Mouse (Mus musculus) spleen, adult 18-20 months (tissue): ENCODE data around the gene Olfr569.

ENCODE experiments used
- DNase-seq, 2 experiments: peaks; one replicate each; pipeline ENCODE4 v3.0.0; 2022; ENCODE audit warnings: mixed read lengths in 2 of 2

Gene Olfr569

DNA sequence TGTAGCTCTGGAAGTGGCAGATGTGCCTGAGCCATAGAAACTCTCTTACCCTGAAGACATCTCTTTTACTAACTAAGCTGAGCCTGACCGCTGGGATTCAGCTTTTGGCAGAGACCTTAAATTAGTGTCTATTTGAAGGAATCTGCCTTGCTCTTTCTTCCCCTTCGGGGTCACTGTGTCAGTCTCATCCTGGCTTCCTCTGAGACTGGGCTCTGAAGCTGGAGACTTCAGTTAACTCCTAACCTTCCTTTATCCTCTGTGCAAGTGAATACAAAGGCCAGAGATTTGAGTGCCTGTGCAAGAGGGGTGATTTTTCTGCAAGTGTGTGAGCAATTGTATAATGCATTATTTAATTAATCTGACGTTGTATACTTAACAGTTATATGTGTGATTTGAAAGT lies at the start of gene Olfr569:
Gene Olfr569 (minus strand): TSS at position 101 of the 400 bp plus-strand sequence.
- DNase-seq, result no peak

DNA sequence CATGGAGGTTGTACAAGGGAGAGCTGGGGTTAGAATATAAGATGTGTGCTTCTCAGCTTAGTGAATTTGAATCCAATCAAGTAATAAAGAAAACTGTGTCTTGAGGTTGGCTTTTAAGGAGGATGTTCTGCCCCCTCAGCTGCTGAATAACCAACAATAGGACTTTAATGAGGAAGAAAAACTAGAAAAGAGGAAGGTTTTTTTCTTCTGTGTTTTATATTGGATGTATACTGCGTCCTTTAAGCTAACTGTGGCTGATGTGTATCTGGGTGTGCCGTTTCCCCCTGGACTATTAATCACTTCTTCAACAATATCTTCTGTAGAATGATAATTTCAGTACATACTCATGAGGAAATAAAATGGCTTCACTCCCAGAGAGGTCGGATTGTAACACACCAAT lies 36.4 kb upstream of the Olfr569 start:
- DNase-seq, result no peak

DNA sequence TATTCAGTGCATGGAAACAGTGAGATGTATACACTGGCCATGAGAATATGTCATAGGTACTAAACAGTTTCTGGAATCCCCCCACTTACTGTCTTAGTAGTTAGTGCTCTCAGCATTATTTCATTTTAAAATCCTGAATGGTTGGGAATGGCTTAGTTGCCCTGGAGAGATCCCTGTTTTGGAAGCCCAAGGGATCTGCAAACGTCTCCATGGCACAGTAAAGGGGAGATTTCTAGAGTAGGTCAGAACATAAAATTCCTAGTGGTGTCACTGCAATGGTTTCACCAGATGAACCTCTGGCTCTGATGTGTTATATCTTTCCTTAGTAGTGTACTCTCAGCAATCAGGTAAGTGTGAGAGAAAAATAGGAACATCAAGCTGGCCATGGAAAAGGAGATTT lies 33.4 kb upstream of the Olfr569 start, which contains the start of gene Olfr572:
Gene Olfr572 (plus strand): TSS at position 301 of the 400 bp plus-strand sequence.
- DNase-seq, result no peak

DNA sequence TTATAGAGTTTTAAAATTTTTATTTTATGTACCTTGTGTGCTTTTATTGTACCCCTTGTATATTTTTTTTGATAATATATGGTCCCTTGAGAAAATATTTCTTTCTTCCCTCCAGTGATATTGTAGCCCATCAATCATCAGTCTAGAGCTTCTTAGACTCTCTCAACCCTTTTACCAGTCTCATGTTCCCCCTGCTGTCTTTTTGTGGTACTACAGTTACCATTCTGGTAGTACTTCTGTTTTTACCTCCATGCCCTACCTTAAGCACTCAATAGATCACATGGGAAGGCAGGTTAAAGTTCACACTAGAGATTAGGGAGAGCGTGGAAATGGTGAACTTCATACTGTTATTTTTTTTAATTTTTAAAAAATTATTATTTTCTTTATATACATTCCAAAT lies 28.9 kb upstream of the Olfr569 start:
- no peak for DNase-seq

DNA sequence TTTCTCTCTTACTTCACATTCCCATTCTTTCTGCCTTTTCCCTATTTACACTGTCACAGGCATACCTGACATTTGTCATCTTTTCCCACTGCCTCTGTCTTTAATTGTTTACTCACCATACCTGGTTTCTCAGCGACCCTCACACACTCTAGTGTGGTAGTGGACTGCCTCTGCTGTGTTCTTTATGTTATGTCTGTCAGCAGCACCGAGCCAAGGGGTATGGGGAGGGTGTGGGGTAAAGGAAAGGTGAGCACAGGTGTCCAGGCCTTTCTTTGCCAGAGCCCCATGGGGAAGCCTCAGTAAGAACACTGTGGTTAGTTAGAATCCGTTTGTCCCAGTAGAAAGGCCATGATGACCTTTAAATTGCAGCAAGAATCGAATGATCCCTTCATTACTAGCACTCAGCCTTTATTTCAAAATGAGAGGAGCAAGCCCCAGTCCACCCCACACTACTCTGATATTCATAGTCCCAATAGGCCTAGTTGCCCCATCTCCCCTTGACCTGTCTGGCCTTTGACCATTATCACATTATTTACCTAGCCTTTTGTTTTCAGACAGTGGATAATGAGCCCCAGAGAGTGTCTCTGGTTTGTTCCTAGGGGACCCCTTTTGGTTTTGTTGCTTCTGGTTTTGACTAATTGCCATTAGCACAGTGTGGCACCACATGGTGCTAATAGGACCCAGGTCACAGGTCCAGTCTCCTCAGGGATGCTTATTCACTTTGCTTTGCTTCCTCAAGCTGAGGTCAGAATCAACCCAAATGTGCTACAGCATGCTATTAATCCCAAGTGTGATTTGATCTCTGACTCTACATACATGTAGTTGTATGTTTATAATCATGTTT lies 26.6 kb upstream of the Olfr569 start, which contains the start of gene Olfr571:
Gene Olfr571 (minus strand): TSS at position 505 of the 844 bp plus-strand sequence.
- no peak for DNase-seq

DNA sequence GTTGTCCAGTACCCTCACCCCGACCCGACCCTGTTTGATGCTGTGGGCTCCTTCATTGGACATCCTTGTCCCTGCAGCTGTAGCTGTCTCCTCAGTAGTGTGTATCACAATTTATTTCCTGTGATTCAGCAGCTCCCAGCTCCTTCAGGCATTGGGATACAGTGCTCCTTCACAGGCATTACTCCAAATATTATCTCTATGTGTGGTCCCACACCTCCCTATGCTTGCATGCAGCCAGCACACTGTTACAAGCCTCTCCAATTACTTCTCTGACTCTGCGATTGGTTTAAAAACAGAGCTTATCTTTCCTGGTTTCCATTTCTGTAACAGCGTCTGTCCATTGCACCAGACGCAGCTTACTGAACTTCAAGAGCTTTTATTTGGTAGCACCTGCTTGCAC lies 25.7 kb upstream of the Olfr569 start:
- DNase-seq, result no peak

DNA sequence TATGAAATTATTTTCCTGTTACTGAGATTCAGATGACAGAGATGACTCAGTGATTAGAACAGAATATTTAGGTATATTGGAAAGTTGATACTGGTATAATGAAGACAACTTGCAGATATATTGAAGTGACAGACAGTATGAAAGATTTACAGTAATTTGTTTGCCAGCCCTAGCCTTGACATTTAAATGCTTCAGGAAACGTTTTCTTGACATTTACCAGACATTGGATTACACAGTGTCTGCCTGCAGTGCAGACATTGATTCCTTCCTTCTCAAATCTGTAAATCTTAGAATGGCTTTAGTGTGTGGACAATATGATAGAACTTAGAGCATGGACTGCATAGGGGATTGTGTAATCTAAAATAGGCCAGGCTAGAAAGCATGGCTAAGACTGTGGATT lies 24.6 kb upstream of the Olfr569 start:
- no peak for DNase-seq

DNA sequence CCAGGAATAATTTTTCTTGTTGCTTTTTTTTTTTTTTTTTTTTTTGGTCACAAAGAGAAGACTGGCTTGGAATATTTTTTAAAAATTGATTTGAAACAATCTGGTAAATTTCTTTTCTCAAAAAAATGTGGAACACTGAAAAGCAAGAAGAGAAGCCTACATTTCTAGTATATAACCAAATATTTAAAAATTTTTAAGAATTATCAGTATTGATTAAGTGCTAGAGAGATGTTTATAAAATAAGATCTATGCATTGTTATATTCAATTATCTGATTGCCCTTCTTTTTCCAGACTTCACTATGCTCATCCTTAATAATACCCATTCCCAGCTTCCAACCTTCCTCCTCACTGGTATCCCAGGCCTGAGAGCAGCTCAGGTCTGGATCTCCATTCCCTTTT lies 13.9 kb downstream of the Olfr569 start, which contains the start of gene Olfr568:
Gene Olfr568 (plus strand): TSS at position 301 of the 400 bp plus-strand sequence.
- no peak for DNase-seq

DNA sequence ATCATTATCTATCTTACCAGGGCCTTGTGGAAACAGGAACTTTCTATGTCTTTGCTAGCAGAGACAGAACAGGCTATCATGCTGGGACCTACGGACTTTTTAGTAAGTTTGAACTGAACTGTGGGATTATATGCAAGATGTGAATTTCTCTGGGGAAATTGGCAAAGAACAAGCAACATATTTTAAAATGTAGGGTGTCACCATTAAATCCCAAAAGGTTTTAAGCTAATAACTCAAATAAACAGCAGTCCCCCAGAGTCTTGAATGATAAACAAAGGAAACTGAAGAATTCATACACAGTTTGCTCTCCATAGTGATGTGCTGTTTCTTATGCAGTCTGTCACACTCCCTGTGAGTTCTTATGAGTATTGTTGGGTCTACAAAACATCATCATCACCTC lies 32.0 kb downstream of the Olfr569 start, which contains the start of gene Olfr566:
Gene Olfr566 (minus strand): TSS at position 101 of the 400 bp plus-strand sequence.
- DNase-seq, result no peak

DNA sequence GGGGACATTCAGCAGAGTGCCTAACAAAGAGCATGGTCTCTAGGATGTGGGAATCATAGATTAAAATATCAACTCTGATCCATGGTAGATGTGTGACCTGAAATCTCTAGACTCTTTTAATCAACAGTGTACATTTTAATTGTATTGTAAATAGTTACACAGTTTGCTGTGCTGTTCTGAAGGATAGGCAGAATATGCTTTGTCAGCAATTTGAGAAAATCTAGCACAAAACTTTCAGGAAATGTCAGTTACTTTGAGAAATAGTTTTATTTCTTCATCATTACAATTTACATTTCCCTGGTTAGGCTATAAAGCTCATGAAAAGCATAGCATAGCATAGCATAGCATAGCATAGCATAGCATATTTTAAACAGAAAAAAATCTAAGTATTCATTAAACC lies 34.9 kb downstream of the Olfr569 start:
- no peak for DNase-seq
